Mouse (Mus musculus): ENCODE measurements at regions not wholly inside any gene's neighbourhood (a gene's known extent, or its start where the extent isn't known, plus 50 kb on each side); places are given as distances from the start of the nearest gene placed in this dataset.

DNA sequence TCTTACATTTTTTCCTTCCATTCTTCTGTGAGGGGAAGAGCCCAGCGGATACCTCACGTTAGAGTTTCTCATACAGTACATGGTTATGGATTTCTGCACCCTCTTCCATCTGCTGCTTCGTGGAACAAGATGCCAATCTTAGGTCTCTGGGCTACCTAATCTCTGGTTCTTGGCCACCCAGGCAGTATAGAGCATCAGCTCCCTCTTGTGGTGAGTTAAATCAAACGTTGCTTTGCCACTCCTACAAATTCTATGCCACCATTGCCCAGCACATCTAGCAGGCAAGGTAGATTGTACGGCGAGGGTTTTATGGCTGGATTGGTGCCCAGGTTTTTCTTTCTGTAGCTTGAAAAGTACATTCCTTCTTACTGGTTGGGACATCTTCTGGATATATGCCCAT lies 889.7 kb upstream of the Slc10a2 start:
- Histone ChIP-seq H3K4me2 (ENCODE audit: low read depth) (no peak overlapping the region), H3K36me3 (ENCODE audit: control insufficient read depth, insufficient read depth) (no peaks in the 10 kb centered on the region), H3K4me3 (no peak overlapping the region), H3ac (ENCODE audit: control insufficient read depth, insufficient read length) (no peak overlapping the region), H3K79me2 (ENCODE audit: control insufficient read depth, insufficient read depth) (no peaks in the 10 kb centered on the region), H3K27me3 (ENCODE audit: control insufficient read depth, insufficient read depth, insufficient read length) (no peaks in the 10 kb centered on the region)
- TF ChIP-seq E2F4 (IDR thresholded peaks at IDR 0.05; ENCODE audit: insufficient read depth) (no peak), MAX (IDR thresholded peaks at IDR 0.05; ENCODE audit: low read depth) (no peak), CEBPB (IDR thresholded peaks at IDR 0.05; ENCODE audit: insufficient read depth, poor library complexity, severe bottlenecking) (no peak), SRF (IDR thresholded peaks at IDR 0.05; ENCODE audit: control insufficient read depth, insufficient read length, low read depth) (no peak), REST (IDR thresholded peaks at IDR 0.05; ENCODE audit: insufficient read depth, insufficient read length) (no peak), TCF3 (IDR thresholded peaks at IDR 0.05; ENCODE audit: insufficient read length, low read depth) (no peak), USF1 (IDR thresholded peaks at IDR 0.05; ENCODE audit: low read depth) (no peak), MYOG (IDR thresholded peaks at IDR 0.05; ENCODE audit: control insufficient read depth in 1 of 3, insufficient read depth in 1 of 3, insufficient read length in 2 of 3, low read depth in 2 of 3) (no peak), MYOD1 (IDR thresholded peaks at IDR 0.05; ENCODE audit: control insufficient read depth in 1 of 3, insufficient read length in 2 of 3, low read depth in 2 of 3) (no peak), POLR2AphosphoS2 (IDR thresholded peaks at IDR 0.05; ENCODE audit: insufficient read length, low read depth) (no peak)

- no peaks in the 10 kb centered on the region for H3K36me3 ChIP-seq (ENCODE audit: control insufficient read depth, insufficient read depth)
- no peak overlapping the region for H3K4me2 ChIP-seq (ENCODE audit: low read depth)
- no peak overlapping the region for H3K4me3 ChIP-seq
- TF ChIP-seq MYOD1 (IDR thresholded peaks at IDR 0.05; ENCODE audit: control insufficient read depth in 1 of 3, insufficient read length in 2 of 3, low read depth in 2 of 3) (peak in 2 of 3 experiments; percentile 26 to 42), USF1 (IDR thresholded peaks at IDR 0.05; ENCODE audit: low read depth) (no peak), MYOG (IDR thresholded peaks at IDR 0.05; ENCODE audit: control insufficient read depth in 1 of 3, insufficient read depth in 1 of 3, insufficient read length in 2 of 3, low read depth in 2 of 3) (no peak)
- H3ac ChIP-seq (ENCODE audit: control insufficient read depth, insufficient read length): no peak overlapping the region
- H3K27me3 ChIP-seq (ENCODE audit: control insufficient read depth, insufficient read depth, insufficient read length): no peaks in the 10 kb centered on the region
- no peaks in the 10 kb centered on the region for H3K79me2 ChIP-seq (ENCODE audit: control insufficient read depth, insufficient read depth)
These were observed 860.4 kb upstream of the Slc10a2 start for GRCm38 (mm10) chr8:5965403-5966015.

DNA sequence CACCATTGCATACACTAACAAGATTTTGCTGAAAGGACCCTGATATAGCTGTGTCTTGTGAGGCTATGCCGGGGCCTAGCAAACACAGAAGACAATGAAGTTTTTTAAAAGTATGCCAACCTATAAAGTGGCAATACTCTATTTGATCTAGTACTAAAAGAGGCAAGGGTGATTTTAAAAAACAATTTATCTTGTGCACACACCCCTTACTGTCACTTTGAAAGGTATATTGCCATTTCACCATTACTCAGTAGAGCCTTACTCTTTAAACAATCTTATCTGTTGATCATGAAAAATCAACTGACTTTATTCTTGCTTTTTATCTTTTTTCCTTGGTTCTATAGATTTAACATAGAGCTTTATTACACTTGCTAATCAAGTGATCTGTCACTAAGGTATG lies 859.1 kb upstream of the Slc10a2 start:
- Histone ChIP-seq H3ac (ENCODE audit: control insufficient read depth, insufficient read length) (no peak overlapping the region), H3K4me2 (ENCODE audit: low read depth) (no peak overlapping the region), H3K79me2 (ENCODE audit: control insufficient read depth, insufficient read depth) (no peaks in the 10 kb centered on the region), H3K36me3 (ENCODE audit: control insufficient read depth, insufficient read depth) (no peaks in the 10 kb centered on the region), H3K27me3 (ENCODE audit: control insufficient read depth, insufficient read depth, insufficient read length) (no peaks in the 10 kb centered on the region), H3K4me3 (no peak overlapping the region)
- TF ChIP-seq REST (IDR thresholded peaks at IDR 0.05; ENCODE audit: insufficient read depth, insufficient read length) (no peak), MAX (IDR thresholded peaks at IDR 0.05; ENCODE audit: low read depth) (no peak), E2F4 (IDR thresholded peaks at IDR 0.05; ENCODE audit: insufficient read depth) (no peak), USF1 (IDR thresholded peaks at IDR 0.05; ENCODE audit: low read depth) (no peak), TCF12 (IDR thresholded peaks at IDR 0.05; ENCODE audit: insufficient read depth, poor library complexity, severe bottlenecking) (no peak)

GRCm38 (mm10) chr8:5938057-5938456 lies 832.9 kb upstream of the Slc10a2 start:
- no peaks in the 10 kb centered on the region for H3K36me3 ChIP-seq (ENCODE audit: control insufficient read depth, insufficient read depth)
- no peak for TF ChIP-seq CEBPB (IDR thresholded peaks at IDR 0.05; ENCODE audit: insufficient read depth, poor library complexity, severe bottlenecking)
- TF ChIP-seq SRF (IDR thresholded peaks at IDR 0.05; ENCODE audit: control insufficient read depth, insufficient read length, low read depth): no peak
- no peak for TF ChIP-seq TCF12 (IDR thresholded peaks at IDR 0.05; ENCODE audit: insufficient read depth, poor library complexity, severe bottlenecking)
- TF ChIP-seq POLR2AphosphoS2 (IDR thresholded peaks at IDR 0.05; ENCODE audit: insufficient read length, low read depth): no peak
- TF ChIP-seq MAX (IDR thresholded peaks at IDR 0.05; ENCODE audit: low read depth): no peak
- no peak for TF ChIP-seq TCF3 (IDR thresholded peaks at IDR 0.05; ENCODE audit: insufficient read length, low read depth)
- TF ChIP-seq MYOG (IDR thresholded peaks at IDR 0.05; ENCODE audit: control insufficient read depth in 1 of 3, insufficient read depth in 1 of 3, insufficient read length in 2 of 3, low read depth in 2 of 3): no peak
- no peak for TF ChIP-seq MYOD1 (IDR thresholded peaks at IDR 0.05; ENCODE audit: control insufficient read depth in 1 of 3, insufficient read length in 2 of 3, low read depth in 2 of 3)
- TF ChIP-seq USF1 (IDR thresholded peaks at IDR 0.05; ENCODE audit: low read depth): no peak
- no peak for TF ChIP-seq E2F4 (IDR thresholded peaks at IDR 0.05; ENCODE audit: insufficient read depth)
- TF ChIP-seq POLR2A (IDR thresholded peaks at IDR 0.05; ENCODE audit: insufficient read length, low read depth): no peak
- no peak for TF ChIP-seq REST (IDR thresholded peaks at IDR 0.05; ENCODE audit: insufficient read depth, insufficient read length)
- no peak overlapping the region for H3K4me3 ChIP-seq
- no peaks in the 10 kb centered on the region for H3K27me3 ChIP-seq (ENCODE audit: control insufficient read depth, insufficient read depth, insufficient read length)
- no peaks in the 10 kb centered on the region for H3K79me2 ChIP-seq (ENCODE audit: control insufficient read depth, insufficient read depth)
- no peak overlapping the region for H3K4me2 ChIP-seq (ENCODE audit: low read depth)
- no peak overlapping the region for H3ac ChIP-seq (ENCODE audit: control insufficient read depth, insufficient read length)

- TF ChIP-seq SRF (IDR thresholded peaks at IDR 0.05; ENCODE audit: control insufficient read depth, insufficient read length, low read depth): no peak
- no peak for TF ChIP-seq E2F4 (IDR thresholded peaks at IDR 0.05; ENCODE audit: insufficient read depth)
- no peak for TF ChIP-seq REST (IDR thresholded peaks at IDR 0.05; ENCODE audit: insufficient read depth, insufficient read length)
- no peak for TF ChIP-seq POLR2A (IDR thresholded peaks at IDR 0.05; ENCODE audit: insufficient read length, low read depth)
- TF ChIP-seq MAX (IDR thresholded peaks at IDR 0.05; ENCODE audit: low read depth): no peak
- TF ChIP-seq MYOD1 (IDR thresholded peaks at IDR 0.05; ENCODE audit: control insufficient read depth in 1 of 3, insufficient read length in 2 of 3, low read depth in 2 of 3): no peak
- no peak for TF ChIP-seq TCF3 (IDR thresholded peaks at IDR 0.05; ENCODE audit: insufficient read length, low read depth)
- no peak for TF ChIP-seq CEBPB (IDR thresholded peaks at IDR 0.05; ENCODE audit: insufficient read depth, poor library complexity, severe bottlenecking)
- Histone ChIP-seq H3K27me3 (ENCODE audit: control insufficient read depth, insufficient read depth, insufficient read length) (no peaks in the 10 kb centered on the region), H3K4me3 (no peak overlapping the region), H3ac (ENCODE audit: control insufficient read depth, insufficient read length) (no peak overlapping the region), H3K79me2 (ENCODE audit: control insufficient read depth, insufficient read depth) (no peaks in the 10 kb centered on the region), H3K4me2 (ENCODE audit: low read depth) (no peak overlapping the region), H3K36me3 (ENCODE audit: control insufficient read depth, insufficient read depth) (no peaks in the 10 kb centered on the region)
These were observed 813.0 kb upstream of the Slc10a2 start for GRCm38 (mm10) chr8:5918136-5918535.

Measured in myocyte (in vitro differentiated cells).